Mouse (Mus musculus): ENCODE measurements around the gene Tmem98. TPM values are rescaled to one million over a fixed set of nuclear protein-coding genes. Genes with fewer than 3 reads are reported as not detected.

Tmem98 gene
- polyA plus RNA-seq, 1 experiment: 10.9 TPM

DNA sequence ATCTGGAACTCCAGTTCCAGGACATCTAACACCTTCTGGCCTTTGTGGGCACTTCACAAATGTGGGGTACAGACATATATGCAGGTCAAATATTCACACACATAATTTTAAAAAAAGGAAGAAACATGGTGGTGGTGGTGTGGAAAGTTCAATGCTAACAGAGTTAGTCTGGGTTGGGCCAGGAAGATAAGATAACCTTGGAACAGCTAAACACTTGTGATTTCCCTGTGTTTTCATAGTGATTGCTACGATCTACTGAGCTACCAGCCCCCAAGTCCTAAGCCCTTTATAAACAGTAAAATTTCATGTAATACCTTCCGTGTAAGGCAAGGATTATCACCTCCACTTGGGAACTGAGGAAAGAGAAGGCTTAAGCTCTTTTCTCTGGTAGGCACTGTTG, 46.9 kb downstream of the Tmem98 start:
- no peaks in the 10 kb centered on the region for H3K36me3 ChIP-seq (ENCODE audit: control insufficient read depth, insufficient read depth, low read length)
- no peak overlapping the region for H3K4me3 ChIP-seq (ENCODE audit: control insufficient read depth, insufficient read depth, low read length)
- DNase-seq: no peak
- H3K4me1 ChIP-seq (replicated peaks; ENCODE audit: control insufficient read depth, insufficient read depth, low read length): no peaks in the 10 kb centered on the region
- WGBS: 94% methylated on average over 2 of the region's 2 CpGs
- no peak for TF ChIP-seq POLR2A (IDR thresholded peaks at IDR 0.05; ENCODE audit: control insufficient read depth, extremely low read depth, insufficient read depth, low read length, poor library complexity)
- no peak for TF ChIP-seq CTCF (IDR thresholded peaks at IDR 0.05; ENCODE audit: borderline replicate concordance, control insufficient read depth, extremely low read depth, insufficient read depth, low read length, poor library complexity)
- no peak overlapping the region for H3K27ac ChIP-seq (ENCODE audit: control insufficient read depth, insufficient read depth, low read length)
- H3K27me3 ChIP-seq (ENCODE audit: control insufficient read depth, insufficient read depth, low read length): no peaks in the 10 kb centered on the region

- H3K4me1 ChIP-seq (replicated peaks; ENCODE audit: control insufficient read depth, insufficient read depth, low read length): no peaks in the 10 kb centered on the region
- TF ChIP-seq CTCF (IDR thresholded peaks at IDR 0.05; ENCODE audit: borderline replicate concordance, control insufficient read depth, extremely low read depth, insufficient read depth, low read length, poor library complexity): no peak
- TF ChIP-seq POLR2A (IDR thresholded peaks at IDR 0.05; ENCODE audit: control insufficient read depth, extremely low read depth, insufficient read depth, low read length, poor library complexity): no peak
Observed at GRCm38 (mm10) chr11:80858065-80858464, 48.1 kb downstream of the Tmem98 start, which contains the start of gene Spaca3. TSS of gene Spaca3 (plus strand) at chr11:80858365.

GRCm38 (mm10) chr11:80862941-80863340, 53.0 kb downstream of the Tmem98 start:
- Histone ChIP-seq H3K4me1 (replicated peaks; ENCODE audit: control insufficient read depth, insufficient read depth, low read length) (no peaks in the 10 kb centered on the region), H3K36me3 (ENCODE audit: control insufficient read depth, insufficient read depth, low read length) (no peaks in the 10 kb centered on the region), H3K27ac (ENCODE audit: control insufficient read depth, insufficient read depth, low read length) (no peak overlapping the region), H3K27me3 (ENCODE audit: control insufficient read depth, insufficient read depth, low read length) (no peaks in the 10 kb centered on the region), H3K4me3 (ENCODE audit: control insufficient read depth, insufficient read depth, low read length) (no peak overlapping the region)
- WGBS: 93% methylated on average over 7 of the region's 7 CpGs
- no peak for DNase-seq
- no peak for TF ChIP-seq POLR2A (IDR thresholded peaks at IDR 0.05; ENCODE audit: control insufficient read depth, extremely low read depth, insufficient read depth, low read length, poor library complexity)
- TF ChIP-seq CTCF (IDR thresholded peaks at IDR 0.05; ENCODE audit: borderline replicate concordance, control insufficient read depth, extremely low read depth, insufficient read depth, low read length, poor library complexity): no peak

More at GRCm38 (mm10) chr11:80858065-80858464, 48.1 kb downstream of the Tmem98 start, which contains the start of gene Spaca3:
- Histone ChIP-seq H3K27me3 (ENCODE audit: control insufficient read depth, insufficient read depth, low read length) (no peaks in the 10 kb centered on the region), H3K27ac (ENCODE audit: control insufficient read depth, insufficient read depth, low read length) (no peak within 1 kb of the TSS), H3K4me3 (ENCODE audit: control insufficient read depth, insufficient read depth, low read length) (no peak within 1 kb of the TSS), H3K36me3 (ENCODE audit: control insufficient read depth, insufficient read depth, low read length) (no peaks in the 10 kb centered on the region)
- no peak for DNase-seq
- WGBS: 88% methylated on average over 10 of the region's 10 CpGs

GRCm38 (mm10) chr11:80868039-80868438, 58.1 kb downstream of the Tmem98 start:
- WGBS: 94% methylated on average over 1 of the region's 1 CpGs

More at GRCm38 (mm10) chr11:80868039-80868438, 58.1 kb downstream of the Tmem98 start:
- Histone ChIP-seq H3K27ac (ENCODE audit: control insufficient read depth, insufficient read depth, low read length) (no peak overlapping the region), H3K4me1 (replicated peaks; ENCODE audit: control insufficient read depth, insufficient read depth, low read length) (no peaks in the 10 kb centered on the region), H3K4me3 (ENCODE audit: control insufficient read depth, insufficient read depth, low read length) (no peak overlapping the region), H3K27me3 (ENCODE audit: control insufficient read depth, insufficient read depth, low read length) (no peaks in the 10 kb centered on the region), H3K36me3 (ENCODE audit: control insufficient read depth, insufficient read depth, low read length) (no peaks in the 10 kb centered on the region)
- TF ChIP-seq CTCF (IDR thresholded peaks at IDR 0.05; ENCODE audit: borderline replicate concordance, control insufficient read depth, extremely low read depth, insufficient read depth, low read length, poor library complexity) (no peak), POLR2A (IDR thresholded peaks at IDR 0.05; ENCODE audit: control insufficient read depth, extremely low read depth, insufficient read depth, low read length, poor library complexity) (no peak)
- no peak for DNase-seq

Other genes with a start within 250 kb of the Tmem98 start
- gene Myo1d, start 30.1 kb upstream of the Tmem98 start, polyA plus RNA-seq (2012; rRNA removed): 4.6 and 5.9 TPM in 2 replicates
- gene Spaca3, start 48.2 kb downstream of the Tmem98 start, polyA plus RNA-seq (2012; rRNA removed): 0.26 and 0.28 TPM in 2 replicates